Mouse (Mus musculus): ENCODE measurements around the gene Kif6.

- TF ChIP-seq CTCF (IDR thresholded peaks at IDR 0.05; ENCODE audit: extremely low read depth, insufficient read depth, insufficient read length, insufficient replicate concordance) (no peak), POLR2A (IDR thresholded peaks at IDR 0.05; ENCODE audit: low read depth, low read length) (no peak)
Measured at GRCm38 (mm10) chr17:49785851-49786250, 170.9 kb downstream of the Kif6 start.

All from spleen, adult 2 months (tissue).